Mouse (Mus musculus) liver, adult 2 months (tissue): ENCODE measurements around the gene Zdhhc12. TPM values are rescaled to one million over a fixed set of nuclear protein-coding genes. Genes with fewer than 3 reads are reported as not detected.
A peak's percentile ranks its signal among the peaks of the same experiment; 100 is the strongest.

Experiments
- DNase-seq: peaks from one replicate; pipeline ENCODE4 v3.0.0-alpha.2; 2011; ENCODE audit warnings: low read depth, low spot score; ENCODE audit errors: extremely low read depth
- H3K27ac ChIP-seq: fragments of 200-500 bp; replicated peaks from 2 replicates; pipeline ENCODE4 v1.5.1; 2012; ENCODE audit warnings: low read depth, mild to moderate bottlenecking, control low read depth, inconsistent platforms, low read length; ENCODE audit not compliant: insufficient read depth
- H3K27me3 ChIP-seq: fragments of 200-500 bp; 2 replicates; pipeline ENCODE4 v1.6.1; 2012; ENCODE audit warnings: mild to moderate bottlenecking, moderate library complexity, low read length, inconsistent platforms; ENCODE audit not compliant: control insufficient read depth, insufficient read depth
- H3K36me3 ChIP-seq: fragments of 200-500 bp; 2 replicates; pipeline ENCODE4 v1.6.1; 2012; ENCODE audit warnings: low read length, inconsistent platforms; ENCODE audit not compliant: control insufficient read depth, insufficient read depth
- H3K4me1 ChIP-seq: fragments of 200-500 bp; 2 replicates; pipeline ENCODE4 v1.6.1; 2011; ENCODE audit warnings: low read length; ENCODE audit not compliant: control insufficient read depth, insufficient read depth
- H3K4me3 ChIP-seq: fragments of 200-500 bp; 2 replicates; pipeline ENCODE4 v1.5.1; 2011; ENCODE audit warnings: low read depth, mild to moderate bottlenecking, control low read depth, low read length, moderate library complexity; ENCODE audit not compliant: insufficient read depth
- H3K79me2 ChIP-seq: fragments of 200-500 bp; 2 replicates; pipeline ENCODE4 v1.6.1; 2012; ENCODE audit warnings: inconsistent platforms, mild to moderate bottlenecking, low read length, moderate library complexity; ENCODE audit not compliant: control insufficient read depth, insufficient read depth
- H3K9ac ChIP-seq: fragments of 200-500 bp; 2 replicates; pipeline ENCODE4 v1.6.1; 2012; ENCODE audit warnings: low read depth, mild to moderate bottlenecking, control low read depth, inconsistent platforms, low read length
- CTCF ChIP-seq: fragments of 200-500 bp; IDR thresholded peaks from 2 replicates; pipeline ENCODE4 v1.5.1; 2011; ENCODE audit warnings: low read depth, low read length, control low read depth
- POLR2A ChIP-seq: fragments of 200-500 bp; IDR thresholded peaks from 2 replicates; pipeline ENCODE4 v1.6.1; 2011; ENCODE audit warnings: low read length, control low read depth; ENCODE audit not compliant: insufficient read depth; ENCODE audit errors: extremely low read depth
- WGBS: fragments of 180-500 bp; shearing (Covaris S2); methylation state at CpG from one replicate; pipeline ENCODE4 v1.1.7; 2018; 5-methylcytosine and 5-hydroxymethylcytosine counted together
- polyA plus RNA-seq: library from polyadenylated mRNA; depleted of rRNA; stranded (reverse); fragments of >200 nt; gene quantifications from 2 replicates; pipeline ENCODE4 v1.2.3, GENCODE M21; 2012
- total RNA-seq: library from RNA; depleted of rRNA; stranded (reverse); fragments of >200 nt; gene quantifications from 2 replicates; pipeline ENCODE4 v1.2.3, GENCODE M21; 2014

Zdhhc12 gene
- total and polyA plus RNA-seq, 2 experiments = 16.8 to 53.4 TPM

DNA sequence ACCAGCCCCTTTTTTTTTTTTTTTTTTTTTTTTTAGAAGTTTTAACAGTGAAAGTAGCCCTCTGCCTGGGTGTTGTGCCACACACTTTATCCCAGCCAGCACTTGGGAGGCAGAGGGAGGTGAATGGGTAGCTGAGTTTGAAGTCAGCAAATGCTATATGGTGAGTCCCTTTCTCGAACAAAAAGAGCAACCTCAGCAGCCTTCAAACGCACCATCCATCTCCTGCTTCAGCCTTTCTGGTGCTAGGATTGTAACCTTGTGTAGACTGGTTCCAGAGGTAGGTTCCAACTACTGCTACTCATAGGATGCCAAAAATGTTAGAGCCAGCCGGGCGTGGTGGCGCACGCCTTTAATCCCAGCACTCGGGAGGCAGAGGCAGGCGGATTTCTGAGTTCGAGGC lies 17.0 kb downstream of the Zdhhc12 start:
- Histone ChIP-seq H3K36me3 (peaks cover 2% of the 10 kb centered on the region; the same call in 1 of the 2 replicates), H3K9ac (no peak overlapping the region), H3K4me3 (no peak overlapping the region), H3K27ac (no peak overlapping the region), H3K4me1 (no peaks in the 10 kb centered on the region), H3K79me2 (no peaks in the 10 kb centered on the region), H3K27me3 (no peaks in the 10 kb centered on the region)
- WGBS = 93% methylated on average over 9 of the region's 9 CpGs
- TF ChIP-seq POLR2A (no peak), CTCF (no peak)
- no peak for DNase-seq

DNA sequence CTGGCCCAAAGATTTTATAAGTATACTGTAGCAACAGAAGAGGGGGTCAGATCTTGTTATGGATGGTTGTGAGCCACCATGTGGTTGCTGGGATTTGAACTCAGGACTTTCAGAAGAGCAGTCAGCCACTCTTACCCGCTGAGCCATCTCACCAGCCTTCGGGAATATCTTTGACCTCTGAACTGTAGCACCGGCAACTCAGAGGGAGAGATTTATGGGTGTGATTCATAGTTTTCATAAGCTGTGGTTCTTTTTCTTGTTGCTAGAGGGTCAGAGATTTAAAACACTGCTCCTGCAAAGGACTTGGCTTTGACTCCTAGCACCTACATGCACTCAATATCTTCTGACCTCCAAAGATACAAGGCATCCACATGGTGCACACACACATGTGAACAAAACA lies 17.8 kb downstream of the Zdhhc12 start:
- 45% methylated on average over 3 of the region's 3 CpGs for WGBS
- TF ChIP-seq CTCF = no peak
- TF ChIP-seq POLR2A = no peak

DNA sequence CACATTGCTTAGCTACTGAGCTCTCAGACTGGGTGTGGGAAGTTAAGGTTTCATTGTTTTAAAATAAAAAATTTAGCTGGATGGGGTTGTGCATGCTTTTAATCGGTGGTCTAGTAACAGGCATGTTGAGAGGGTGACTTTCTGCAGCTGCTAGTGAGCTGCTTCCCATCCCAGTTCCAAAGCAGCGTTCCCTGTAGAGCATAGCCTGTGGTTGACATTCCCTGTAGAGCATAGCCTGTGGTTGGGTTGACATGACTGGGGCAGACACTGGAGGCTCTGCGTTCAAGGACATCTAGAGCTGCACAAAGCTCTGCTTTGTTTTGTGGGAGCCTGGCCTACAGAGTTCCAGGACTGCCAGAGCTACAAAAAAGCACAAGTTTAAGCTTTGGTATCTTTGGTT lies 20.2 kb downstream of the Zdhhc12 start:
- TF ChIP-seq CTCF (no peak), POLR2A (no peak)
- Histone ChIP-seq H3K27me3 (no peaks in the 10 kb centered on the region), H3K9ac (no peak overlapping the region), H3K36me3 (peaks cover 20% of the 10 kb centered on the region), H3K27ac (no peak overlapping the region), H3K79me2 (no peaks in the 10 kb centered on the region), H3K4me3 (no peak overlapping the region), H3K4me1 (no peaks in the 10 kb centered on the region)
- 85% methylated on average over 3 of the region's 3 CpGs for WGBS
- DNase-seq = no peak

More for the DNA sequence above, 17.8 kb downstream of the Zdhhc12 start:
- no peak overlapping the region for H3K4me3 ChIP-seq
- H3K9ac ChIP-seq = no peak overlapping the region
- H3K79me2 ChIP-seq = no peaks in the 10 kb centered on the region
- no peak overlapping the region for H3K27ac ChIP-seq
- no peaks in the 10 kb centered on the region for H3K27me3 ChIP-seq
- H3K4me1 ChIP-seq = no peaks in the 10 kb centered on the region
- peaks cover 3% of the 10 kb centered on the region; the same call in 1 of the 2 replicates for H3K36me3 ChIP-seq
- no peak for DNase-seq

DNA sequence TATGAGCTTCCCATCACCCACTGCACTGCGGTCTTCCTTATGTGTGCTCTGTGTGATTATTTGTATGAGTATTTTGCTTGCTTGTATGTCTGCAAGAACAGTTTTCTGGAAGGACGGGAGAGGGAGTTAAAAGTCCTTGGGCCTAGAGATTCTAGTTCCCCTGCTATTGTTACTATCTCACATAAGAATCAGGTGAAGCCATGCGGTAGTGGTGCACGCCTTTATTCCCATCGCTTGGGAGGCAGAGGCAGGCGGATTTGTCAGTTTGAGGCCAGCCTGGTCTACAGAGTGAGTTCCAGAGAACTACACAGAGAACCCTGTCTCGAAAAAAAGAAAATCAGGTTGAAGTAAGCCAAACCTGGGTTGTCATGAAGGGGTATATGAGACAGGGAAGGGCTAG lies 20.6 kb downstream of the Zdhhc12 start:
- WGBS = 91% methylated on average over 7 of the region's 7 CpGs
- H3K9ac ChIP-seq = no peak overlapping the region

DNA sequence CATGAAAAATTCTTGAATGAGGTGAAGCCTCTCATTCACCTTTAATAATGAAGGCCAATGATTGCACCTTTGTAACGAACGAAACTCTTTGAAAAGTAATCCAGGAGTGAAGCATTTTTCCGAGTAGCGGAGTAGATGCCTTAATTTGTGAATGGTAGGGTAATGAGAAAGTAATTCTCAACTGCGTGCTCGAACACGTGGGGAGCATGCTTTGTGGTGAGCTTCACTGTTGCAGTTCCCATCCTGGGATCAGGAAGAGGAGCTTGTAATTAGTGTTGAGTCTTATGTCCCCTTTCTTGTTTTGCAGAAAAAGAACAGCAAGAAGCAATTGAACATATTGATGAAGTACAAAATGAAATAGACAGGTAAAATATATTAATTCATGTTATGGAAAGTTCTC lies 25.5 kb downstream of the Zdhhc12 start:
- H3K27ac ChIP-seq = no peak overlapping the region
- H3K79me2 ChIP-seq = peaks cover 8% of the 10 kb centered on the region
- WGBS = 65% methylated on average over 7 of the region's 7 CpGs
- peaks cover 14% of the 10 kb centered on the region for H3K4me1 ChIP-seq
- no peaks in the 10 kb centered on the region for H3K27me3 ChIP-seq
- peaks cover 21% of the 10 kb centered on the region for H3K36me3 ChIP-seq
- TF ChIP-seq CTCF (no peak), POLR2A (no peak)
- no peak overlapping the region for H3K4me3 ChIP-seq
- no peak for DNase-seq
- H3K9ac ChIP-seq = no peak overlapping the region

More for the DNA sequence above, 20.6 kb downstream of the Zdhhc12 start:
- TF ChIP-seq POLR2A (no peak), CTCF (no peak)
- Histone ChIP-seq H3K27ac (no peak overlapping the region), H3K79me2 (no peaks in the 10 kb centered on the region), H3K4me3 (no peak overlapping the region), H3K27me3 (no peaks in the 10 kb centered on the region), H3K4me1 (no peaks in the 10 kb centered on the region; the same call in 1 of the 2 replicates), H3K36me3 (peaks cover 21% of the 10 kb centered on the region)
- no peak for DNase-seq

DNA sequence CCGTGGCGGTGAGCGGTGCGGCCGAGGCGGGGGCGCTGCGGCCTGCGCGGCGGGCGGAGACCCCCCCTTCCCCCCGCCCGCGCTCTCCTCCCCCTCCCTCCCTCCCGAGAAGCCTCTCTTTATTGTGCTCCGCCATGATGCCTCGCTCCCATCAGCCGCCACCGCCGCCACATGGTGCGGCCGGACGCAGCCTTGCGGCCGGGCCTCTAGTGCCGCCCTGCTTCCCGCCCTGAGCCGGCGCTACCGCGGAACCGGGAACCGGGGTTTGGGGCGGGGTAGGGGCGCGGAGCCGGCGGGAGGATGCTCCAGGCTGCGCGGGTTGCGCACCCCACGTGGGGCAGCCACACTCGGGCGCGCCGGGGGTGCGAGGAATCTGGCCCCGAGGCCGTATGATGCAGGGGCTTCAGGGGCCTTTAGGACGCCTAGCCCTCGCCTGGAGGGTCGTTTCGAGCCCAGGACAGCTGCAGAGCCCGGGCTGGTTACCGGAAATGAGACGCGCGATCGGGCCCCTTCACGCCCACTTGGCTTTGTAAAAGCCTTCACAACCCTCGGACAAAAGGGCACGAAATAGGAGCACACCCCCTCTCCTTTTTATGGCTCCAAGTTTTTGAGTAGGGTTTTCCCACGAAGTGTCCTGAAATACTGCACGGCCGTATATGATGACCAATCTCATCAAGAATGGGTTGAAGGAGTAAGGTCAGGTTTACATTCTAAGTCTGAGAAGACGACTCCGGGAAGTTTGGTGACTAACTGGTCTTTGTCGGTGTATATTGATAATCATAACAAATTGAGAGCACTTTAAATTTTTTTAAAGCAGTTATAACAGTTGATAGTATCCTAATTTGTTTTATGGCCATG lies 26.2 kb downstream of the Zdhhc12 start:
- peak overlapping the region; percentile 98 for H3K9ac ChIP-seq
- no peaks in the 10 kb centered on the region for H3K27me3 ChIP-seq
- H3K79me2 ChIP-seq = peaks cover 8% of the 10 kb centered on the region
- no peak for DNase-seq
- H3K4me3 ChIP-seq = peak overlapping the region; percentile 99
- peaks cover 15% of the 10 kb centered on the region for H3K4me1 ChIP-seq
- peaks cover 21% of the 10 kb centered on the region for H3K36me3 ChIP-seq
- TF ChIP-seq CTCF (no peak), POLR2A (no peak)
- WGBS = under 1% methylated on average over 63 of the region's 69 CpGs
- no peak overlapping the region for H3K27ac ChIP-seq
